Mouse (Mus musculus) thymus, adult 2 months (tissue): ENCODE results near the gene Zbtb3.

Experiments used
- CTCF ChIP-seq: fragments of 200-500 bp; IDR thresholded peaks from 2 replicates; pipeline ENCODE4 v1.5.1; 2012; ENCODE audit warnings: mild to moderate bottlenecking, control low read depth, low read length, moderate library complexity, borderline replicate concordance; ENCODE audit not compliant: control insufficient read depth, poor library complexity, insufficient read depth; ENCODE audit errors: extremely low read depth
- POLR2A ChIP-seq: fragments of 200-500 bp; IDR thresholded peaks from 2 replicates; pipeline ENCODE4 v1.6.1; 2012; ENCODE audit warnings: mild to moderate bottlenecking, low read length, control low read depth, moderate library complexity; ENCODE audit not compliant: control insufficient read depth, poor library complexity, insufficient read depth; ENCODE audit errors: extremely low read depth

DNA sequence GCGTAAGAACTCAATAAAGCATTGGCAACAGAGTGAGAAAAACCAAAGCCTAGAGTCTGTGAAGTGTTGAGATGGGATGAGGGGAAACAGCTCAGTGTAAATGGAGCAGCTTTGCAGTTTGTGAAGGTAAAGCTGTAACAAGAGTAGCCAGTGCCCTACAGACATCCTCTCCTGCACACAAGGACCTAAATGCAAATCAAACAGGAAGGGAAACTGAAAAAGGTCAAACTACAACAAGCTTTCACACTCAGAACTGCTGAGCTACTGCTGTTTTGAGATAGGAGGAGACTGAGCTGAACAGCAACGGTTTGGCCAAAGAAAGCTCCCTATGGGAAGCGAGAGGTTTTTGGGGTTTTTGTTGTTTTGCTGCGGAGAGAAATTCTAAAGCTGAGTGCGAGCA, 4.5 kb downstream of the Zbtb3 start:
- no peak for TF ChIP-seq CTCF
- no peak for TF ChIP-seq POLR2A
